Mouse (Mus musculus): Measurements from ENCODE around the gene Igsf23. TPM values are rescaled to one million over a fixed set of nuclear protein-coding genes. Genes with fewer than 3 reads are reported as not detected.

Gene Igsf23
- polyA plus RNA-seq, 1 experiment, result not detected

- H3K27ac ChIP-seq (replicated peaks; ENCODE audit: low read depth, low read length), result no peak overlapping the region
These were observed 25.2 kb downstream of the Igsf23 start for GRCm38 (mm10) chr7:19925376-19925775.

GRCm38 (mm10) chr7:19923797-19924196, 26.8 kb downstream of the Igsf23 start:
- Histone ChIP-seq H3K4me3 (ENCODE audit: insufficient read depth, low read depth, low read length) (no peak overlapping the region), H3K4me1 (ENCODE audit: control insufficient read depth, insufficient read depth, insufficient read length, low read length) (peaks cover 4% of the 10 kb centered on the region; the same call in 1 of the 2 replicates), H3K27ac (replicated peaks; ENCODE audit: low read depth, low read length) (no peak overlapping the region)

More at GRCm38 (mm10) chr7:19925376-19925775, 25.2 kb downstream of the Igsf23 start:
- H3K4me1 ChIP-seq (ENCODE audit: control insufficient read depth, insufficient read depth, insufficient read length, low read length), result peaks cover 4% of the 10 kb centered on the region; the same call in 1 of the 2 replicates
- H3K4me3 ChIP-seq (ENCODE audit: insufficient read depth, low read depth, low read length), result no peak overlapping the region

GRCm38 (mm10) chr7:19923354-19923753, 27.2 kb downstream of the Igsf23 start:
- Histone ChIP-seq H3K27ac (replicated peaks; ENCODE audit: low read depth, low read length) (no peak overlapping the region), H3K4me3 (ENCODE audit: insufficient read depth, low read depth, low read length) (no peak overlapping the region), H3K4me1 (ENCODE audit: control insufficient read depth, insufficient read depth, insufficient read length, low read length) (peaks cover under 1% of the 10 kb centered on the region; the same call in 1 of the 2 replicates)

GRCm38 (mm10) chr7:19920506-19921261, 29.9 kb downstream of the Igsf23 start, which contains the start of gene Pvr:
Gene Pvr, minus strand, starts transcription at chr7:19921160.
- H3K4me3 ChIP-seq (ENCODE audit: insufficient read depth, low read depth, low read length), result peak within 1 kb of the TSS; percentile 85
- no peaks in the 10 kb centered on the region for H3K4me1 ChIP-seq (ENCODE audit: control insufficient read depth, insufficient read depth, insufficient read length, low read length)
- peak within 1 kb of the TSS; percentile 77 for H3K27ac ChIP-seq (replicated peaks; ENCODE audit: low read depth, low read length)

GRCm38 (mm10) chr7:19920166-19920505, 30.4 kb downstream of the Igsf23 start:
- H3K4me3 ChIP-seq (ENCODE audit: insufficient read depth, low read depth, low read length), result peak overlapping the region; percentile 85

GRCm38 (mm10) chr7:19914558-19914957, 36.0 kb downstream of the Igsf23 start:
- Histone ChIP-seq H3K27ac (replicated peaks; ENCODE audit: low read depth, low read length) (no peak overlapping the region), H3K4me1 (ENCODE audit: control insufficient read depth, insufficient read depth, insufficient read length, low read length) (no peaks in the 10 kb centered on the region), H3K4me3 (ENCODE audit: insufficient read depth, low read depth, low read length) (no peak overlapping the region)

More at GRCm38 (mm10) chr7:19920166-19920505, 30.4 kb downstream of the Igsf23 start:
- no peaks in the 10 kb centered on the region for H3K4me1 ChIP-seq (ENCODE audit: control insufficient read depth, insufficient read depth, insufficient read length, low read length)
- peak overlapping the region; percentile 59; the same call in 1 of the 2 replicates for H3K27ac ChIP-seq (replicated peaks; ENCODE audit: low read depth, low read length)

- no peak overlapping the region for H3K27ac ChIP-seq (replicated peaks; ENCODE audit: low read depth, low read length)
- no peak overlapping the region for H3K4me3 ChIP-seq (ENCODE audit: insufficient read depth, low read depth, low read length)
- H3K4me1 ChIP-seq (ENCODE audit: control insufficient read depth, insufficient read depth, insufficient read length, low read length), result no peaks in the 10 kb centered on the region
These were observed 38.6 kb downstream of the Igsf23 start for GRCm38 (mm10) chr7:19911695-19912524.

- H3K4me1 ChIP-seq (ENCODE audit: control insufficient read depth, insufficient read depth, insufficient read length, low read length), result no peaks in the 10 kb centered on the region
- H3K4me3 ChIP-seq (ENCODE audit: insufficient read depth, low read depth, low read length), result no peak overlapping the region
These were observed 39.3 kb downstream of the Igsf23 start for GRCm38 (mm10) chr7:19911292-19911658.

GRCm38 (mm10) chr7:19910421-19911291, 39.9 kb downstream of the Igsf23 start:
- H3K4me3 ChIP-seq (ENCODE audit: insufficient read depth, low read depth, low read length), result no peak overlapping the region
- H3K27ac ChIP-seq (replicated peaks; ENCODE audit: low read depth, low read length), result no peak overlapping the region
- H3K4me1 ChIP-seq (ENCODE audit: control insufficient read depth, insufficient read depth, insufficient read length, low read length), result no peaks in the 10 kb centered on the region

More at GRCm38 (mm10) chr7:19911292-19911658, 39.3 kb downstream of the Igsf23 start:
- H3K27ac ChIP-seq (replicated peaks; ENCODE audit: low read depth, low read length), result no peak overlapping the region

GRCm38 (mm10) chr7:19889881-19890280, 60.7 kb downstream of the Igsf23 start:
- Histone ChIP-seq H3K4me1 (ENCODE audit: control insufficient read depth, insufficient read depth, insufficient read length, low read length) (no peaks in the 10 kb centered on the region), H3K27ac (replicated peaks; ENCODE audit: low read depth, low read length) (no peak overlapping the region), H3K4me3 (ENCODE audit: insufficient read depth, low read depth, low read length) (no peak overlapping the region)

GRCm38 (mm10) chr7:19887849-19888248, 62.7 kb downstream of the Igsf23 start, which contains the start of gene Ceacam19:
Gene Ceacam19, minus strand, starts transcription at chr7:19887965.
- no peak within 1 kb of the TSS for H3K4me3 ChIP-seq (ENCODE audit: insufficient read depth, low read depth, low read length)
- H3K27ac ChIP-seq (replicated peaks; ENCODE audit: low read depth, low read length), result no peak within 1 kb of the TSS
- H3K4me1 ChIP-seq (ENCODE audit: control insufficient read depth, insufficient read depth, insufficient read length, low read length), result no peaks in the 10 kb centered on the region

Other genes with a start within 250 kb of the Igsf23 start
- gene Tomm40, start 235.3 kb downstream of the Igsf23 start, polyA plus RNA-seq (2012; ENCODE audit: insufficient read depth, insufficient read length, missing spikeins), result 64.2 and 86.3 TPM in 2 replicates
- gene Nectin2, start 200.3 kb downstream of the Igsf23 start, polyA plus RNA-seq (2012; ENCODE audit: insufficient read depth, insufficient read length, missing spikeins), result 36.0 and 38.3 TPM in 2 replicates
- gene Bcam, start 179.7 kb downstream of the Igsf23 start, polyA plus RNA-seq (2012; ENCODE audit: insufficient read depth, insufficient read length, missing spikeins), result 7.6 and 20.8 TPM in 2 replicates
- gene Cblc, start 153.9 kb downstream of the Igsf23 start, polyA plus RNA-seq (2012; ENCODE audit: insufficient read depth, insufficient read length, missing spikeins), result 1.6 TPM in 1 of 2 replicates, not detected in the other
- 14.7 and 24.3 TPM in 2 replicates for gene Bcl3, start 128.0 kb downstream of the Igsf23 start, polyA plus RNA-seq (2012; ENCODE audit: insufficient read depth, insufficient read length, missing spikeins)
- gene Gm19345, start 98.8 kb downstream of the Igsf23 start, polyA plus RNA-seq (2012; ENCODE audit: insufficient read depth, insufficient read length, missing spikeins), result not detected in 2 replicates
- gene Ceacam16, start 89.5 kb downstream of the Igsf23 start, polyA plus RNA-seq (2012; ENCODE audit: insufficient read depth, insufficient read length, missing spikeins), result not detected in 2 replicates
- not detected in 2 replicates for gene Ceacam19, start 62.8 kb downstream of the Igsf23 start, polyA plus RNA-seq (2012; ENCODE audit: insufficient read depth, insufficient read length, missing spikeins)
- gene Pvr, start 29.6 kb downstream of the Igsf23 start, polyA plus RNA-seq (2012; ENCODE audit: insufficient read depth, insufficient read length, missing spikeins), result 7.3 and 9.2 TPM in 2 replicates
- not detected in 2 replicates for gene Ceacam20, start 14.7 kb upstream of the Igsf23 start, polyA plus RNA-seq (2012; ENCODE audit: insufficient read depth, insufficient read length, missing spikeins)
- gene Nlrp9b, start 40.7 kb upstream of the Igsf23 start, polyA plus RNA-seq (2012; ENCODE audit: insufficient read depth, insufficient read length, missing spikeins), result not detected in 2 replicates
- not detected in 2 replicates for gene Vmn1r91, start 148.9 kb upstream of the Igsf23 start, polyA plus RNA-seq (2012; ENCODE audit: insufficient read depth, insufficient read length, missing spikeins)
- gene Gm16442, start 171.8 kb upstream of the Igsf23 start, polyA plus RNA-seq (2012; ENCODE audit: insufficient read depth, insufficient read length, missing spikeins), result not detected in 2 replicates
- not detected in 2 replicates for gene Vmn1r93, start 188.3 kb upstream of the Igsf23 start, polyA plus RNA-seq (2012; ENCODE audit: insufficient read depth, insufficient read length, missing spikeins)
- gene Vmn1r94, start 217.6 kb upstream of the Igsf23 start, polyA plus RNA-seq (2012; ENCODE audit: insufficient read depth, insufficient read length, missing spikeins), result not detected in 2 replicates
- not detected in 2 replicates for gene Vmn1r95, start 243.0 kb upstream of the Igsf23 start, polyA plus RNA-seq (2012; ENCODE audit: insufficient read depth, insufficient read length, missing spikeins)